Mouse (Mus musculus) embryonic facial prominence, embryonic 14.5 days (tissue): ENCODE measurements around the gene Nudt13. TPM values are rescaled to one million over a fixed set of nuclear protein-coding genes. Genes with fewer than 3 reads are reported as not detected.

Experiments
- ATAC-seq: fragments of 200-750 bp; cut with Nextera tagmentation; 2 replicates; pipeline ENCODE4 v1.8.0; 2017; ENCODE audit warnings: low read depth, moderate number of reproducible peaks, moderate TSS enrichment
- DNase-seq: peaks from one replicate; pipeline ENCODE4 v3.0.0-alpha.2; 2015; ENCODE audit warnings: low spot score
- H3K27ac ChIP-seq: fragments of 300-500 bp; sonication (generic); replicated peaks from 2 replicates; pipeline ENCODE4 v1.5.1; 2014; ENCODE audit warnings: low read depth, mild to moderate bottlenecking, low read length, moderate library complexity
- H3K27me3 ChIP-seq: fragments of 300-500 bp; sonication (generic); replicated peaks from 2 replicates; pipeline ENCODE4 v1.6.1; 2014; ENCODE audit warnings: low read length; ENCODE audit not compliant: control insufficient read depth, insufficient read depth
- H3K36me3 ChIP-seq: fragments of 300-500 bp; sonication (generic); 2 replicates; pipeline ENCODE4 v1.6.1; 2014; ENCODE audit warnings: low read length, mixed read lengths; ENCODE audit not compliant: control insufficient read depth, insufficient read depth
- H3K4me1 ChIP-seq: fragments of 300-500 bp; sonication (generic); 2 replicates; pipeline ENCODE4 v1.6.1; 2014; ENCODE audit warnings: antibody characterized with exemption, low read length; ENCODE audit not compliant: control insufficient read depth, insufficient read depth
- H3K4me2 ChIP-seq: fragments of 300-500 bp; sonication (generic); 2 replicates; pipeline ENCODE4 v1.6.1; 2014; ENCODE audit warnings: low read depth, mild to moderate bottlenecking, low read length, moderate library complexity, mixed read lengths
- H3K4me3 ChIP-seq: fragments of 300-500 bp; sonication (generic); 2 replicates; pipeline ENCODE4 v1.5.1; 2014; ENCODE audit warnings: low read depth, mild to moderate bottlenecking, low read length
- H3K9ac ChIP-seq: fragments of 300-500 bp; sonication (generic); 2 replicates; pipeline ENCODE4 v1.6.1; 2014; ENCODE audit warnings: low read depth, mild to moderate bottlenecking, low read length, moderate library complexity, mixed read lengths
- H3K9me3 ChIP-seq: fragments of 300-500 bp; sonication (generic); 2 replicates; pipeline ENCODE4 v1.6.1; 2016; ENCODE audit warnings: low read length; ENCODE audit not compliant: control insufficient read depth
- WGBS: fragments of 180-500 bp; shearing (Covaris S2); extraction: QIAGEN DNeasy Blood & Tissue Kit; methylation state at CpG from one replicate; pipeline ENCODE4 v1.1.7; 2014; 5-methylcytosine and 5-hydroxymethylcytosine counted together
- polyA plus RNA-seq: library from polyadenylated mRNA; unstranded; fragments of >200 nt; fragmentation: Nextera tagmentation; extraction: Ambion mirVana; gene quantifications from 2 replicates; pipeline ENCODE4 v1.2.1, GENCODE M21; 2014

Gene Nudt13
- polyA plus RNA-seq, 1 experiment from 2014 or later = 13.1 TPM

- Histone ChIP-seq H3K9ac (no peak overlapping the region), H3K9me3 (no peaks in the 10 kb centered on the region), H3K4me1 (no peaks in the 10 kb centered on the region), H3K27me3 (no peaks in the 10 kb centered on the region), H3K4me2 (no peak overlapping the region), H3K4me3 (no peak overlapping the region), H3K36me3 (peaks cover 91% of the 10 kb centered on the region), H3K27ac (no peak overlapping the region)
- DNase-seq (no peak), ATAC-seq (no peak)
- WGBS = 99% methylated on average over 4 of the region's 4 CpGs
Observed at GRCm38 (mm10) chr14:20363230-20363629, 68.7 kb downstream of the Nudt13 start.

Other genes starting within 250 kb of the Nudt13 start
- 14.2 and 14.6 TPM in 2 replicates for gene Saysd1, start 156.2 kb upstream of the Nudt13 start, polyA plus RNA-seq
- gene Kcnk5, start 112.9 kb upstream of the Nudt13 start, polyA plus RNA-seq = 4.4 and 4.9 TPM in 2 replicates
- gene Kcnk16, start 25.5 kb upstream of the Nudt13 start, polyA plus RNA-seq = 0.47 and 0.54 TPM in 2 replicates
- 46.9 and 49.4 TPM in 2 replicates for gene Ecd, start 53.4 kb downstream of the Nudt13 start, polyA plus RNA-seq
- 32.7 and 32.8 TPM in 2 replicates for gene Fam149b, start 53.5 kb downstream of the Nudt13 start, polyA plus RNA-seq
- 141 and 155 TPM in 2 replicates for gene Dnajc9, start 94.2 kb downstream of the Nudt13 start, polyA plus RNA-seq
- gene Mrps16, start 98.9 kb downstream of the Nudt13 start, polyA plus RNA-seq = 92.3 and 94.4 TPM in 2 replicates
- gene Cfap70, start 157.5 kb downstream of the Nudt13 start, polyA plus RNA-seq = 0.77 and 3.2 TPM in 2 replicates
- gene Anxa7, start 185.4 kb downstream of the Nudt13 start, polyA plus RNA-seq = 47.5 and 48.3 TPM in 2 replicates
- gene Mss51, start 202.2 kb downstream of the Nudt13 start, polyA plus RNA-seq = 2.9 and 4.0 TPM in 2 replicates